Mouse (Mus musculus): ENCODE results near the gene Lpar1.
"Not testable (repeated sequence)": the region's sequence is repeated elsewhere in the genome, so short reads cannot be mapped to it uniquely, and the experiment has no call there.

Gene Lpar1

DNA sequence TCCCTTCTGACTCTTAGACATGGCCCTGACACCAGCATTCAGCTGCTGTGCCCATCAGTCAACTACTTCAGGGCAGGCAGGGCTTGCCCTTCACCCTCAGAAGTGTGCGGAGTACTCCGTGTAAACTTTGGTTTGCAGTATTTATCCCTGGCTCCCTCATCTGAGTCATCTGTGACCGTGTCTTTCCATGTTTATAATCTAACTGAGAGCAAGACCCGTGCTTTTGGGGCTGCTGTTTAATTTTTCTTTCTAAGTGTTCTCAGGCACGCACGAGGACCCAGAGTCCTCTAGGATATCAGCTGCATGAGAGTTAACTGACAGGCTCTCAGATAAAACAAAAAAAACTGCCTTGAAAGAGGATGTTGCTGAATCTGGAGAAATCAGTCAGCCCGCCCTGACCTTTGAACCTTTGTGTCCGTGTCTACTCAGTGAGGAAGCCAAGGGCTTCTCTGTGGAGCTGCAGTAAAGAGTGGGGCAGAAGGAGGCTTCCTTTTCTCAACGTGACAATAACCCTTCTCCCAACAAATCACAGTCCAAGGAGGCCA lies 7.7 kb downstream of the Lpar1 start:
- DNase-seq: peak; percentile 68

DNA sequence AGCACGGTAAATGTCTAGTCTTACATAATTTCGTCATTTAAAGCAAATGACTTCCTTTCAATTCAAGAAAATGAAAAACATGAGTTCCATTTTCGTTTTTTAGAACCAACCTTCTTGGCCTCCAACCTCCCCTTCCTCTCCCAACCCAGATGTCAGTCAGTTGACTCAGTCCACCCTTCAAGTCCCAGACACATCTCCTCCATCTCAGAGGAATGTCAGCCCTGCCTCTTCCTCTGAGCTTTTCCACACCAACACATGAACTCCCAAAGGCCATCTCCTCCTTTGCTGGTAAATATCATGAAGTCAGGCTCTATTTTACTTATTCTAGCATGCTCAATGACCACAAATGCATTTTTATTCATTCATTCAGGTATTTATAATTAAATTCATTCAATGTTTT lies 10.5 kb downstream of the Lpar1 start:
- no peak for DNase-seq

DNA sequence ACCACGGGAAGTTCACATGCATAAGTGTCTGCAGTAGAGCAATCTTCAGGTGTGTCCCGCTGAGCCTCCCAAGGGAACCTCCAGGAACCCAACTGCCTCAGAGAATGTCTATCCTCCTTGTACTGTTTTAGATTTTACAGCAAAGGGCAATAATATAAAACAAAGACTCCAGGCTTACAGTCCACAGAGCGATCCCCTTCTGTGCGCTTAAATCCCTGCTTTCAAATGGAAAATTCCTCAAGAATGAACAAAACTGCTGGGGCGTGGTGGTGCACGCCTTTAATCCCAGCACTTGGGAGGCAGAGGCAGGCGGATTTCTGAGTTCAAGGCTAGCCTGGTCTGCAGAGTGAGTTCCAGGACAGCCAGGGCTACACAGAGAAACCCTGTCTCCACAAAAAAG lies 11.0 kb downstream of the Lpar1 start:
- DNase-seq: not testable (repeated sequence)

DNA sequence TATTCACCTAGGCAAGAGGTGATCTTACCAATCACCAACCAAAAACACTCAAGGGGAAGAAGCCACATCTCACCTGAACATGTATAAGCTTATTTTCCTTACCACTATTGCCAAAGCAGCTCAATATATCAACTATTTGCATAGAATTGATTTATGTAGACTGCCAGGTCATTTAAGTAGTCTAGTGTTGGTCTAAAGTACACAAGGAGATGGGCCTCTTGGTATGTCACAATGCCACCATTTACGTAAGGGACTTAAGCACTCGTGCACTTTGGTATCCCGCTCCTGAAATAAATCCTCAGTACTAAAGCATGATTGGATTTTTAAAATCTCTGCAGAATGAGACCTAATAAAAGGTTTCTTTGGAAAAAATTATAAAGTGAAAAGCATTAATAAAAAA lies 12.9 kb downstream of the Lpar1 start:
- no peak for DNase-seq

DNA sequence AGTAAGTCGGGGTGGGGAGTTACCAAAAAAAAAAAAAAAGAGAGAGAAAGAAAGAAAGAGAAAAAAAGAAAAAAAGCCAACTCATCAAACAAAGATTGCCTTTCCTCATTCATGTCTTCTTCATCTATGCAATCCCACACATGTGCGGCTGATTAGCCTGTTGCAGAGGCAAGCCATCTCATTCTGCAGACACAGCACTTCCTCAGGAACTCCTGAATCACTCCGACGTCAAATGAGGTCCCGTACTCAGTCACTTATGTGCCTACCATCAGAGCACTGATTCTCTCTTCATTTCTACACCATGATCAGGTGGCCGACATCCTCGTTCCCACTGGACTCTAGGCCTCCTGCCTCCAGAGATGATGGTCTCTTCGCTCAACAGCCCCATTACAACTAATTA lies 13.3 kb downstream of the Lpar1 start:
- no peak for DNase-seq

DNA sequence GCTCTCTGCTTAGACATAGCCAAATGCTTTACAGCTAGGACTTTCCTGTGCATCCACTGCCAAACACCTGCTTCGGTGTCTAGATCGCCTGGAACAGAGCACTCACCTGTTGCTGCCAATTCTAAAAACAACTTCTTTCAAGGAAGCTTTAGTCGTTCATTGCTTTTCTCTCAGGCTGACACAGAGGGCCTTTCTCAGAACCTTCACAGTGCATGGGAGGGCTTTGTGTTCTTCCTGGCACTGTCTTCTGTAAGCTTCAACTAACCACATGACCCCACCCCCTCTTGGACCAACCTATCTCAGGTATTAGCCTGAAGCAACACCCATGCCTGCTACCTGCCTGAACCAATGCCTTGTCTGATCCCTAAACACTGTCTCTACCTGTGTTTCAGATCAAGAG lies 15.0 kb downstream of the Lpar1 start:
- DNase-seq: no peak

DNA sequence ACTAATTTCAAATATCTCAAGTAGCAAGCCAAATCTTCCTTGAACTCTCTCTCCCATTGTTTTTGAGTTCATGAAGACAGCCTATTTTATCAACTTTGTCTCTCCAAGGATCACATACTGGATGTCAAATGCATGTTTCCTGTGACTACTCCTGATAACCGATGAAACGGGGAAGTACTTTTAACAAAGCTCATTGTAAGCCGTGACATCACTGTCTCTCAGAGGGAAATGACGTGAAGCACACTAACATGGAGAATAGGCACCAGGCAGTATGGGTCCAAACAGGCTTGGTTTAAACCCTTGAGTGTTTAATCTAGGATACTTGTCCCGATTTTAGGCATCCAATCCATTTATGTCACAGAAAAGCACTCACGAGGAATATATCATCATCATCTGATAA lies 17.9 kb downstream of the Lpar1 start:
- DNase-seq: no peak

DNA sequence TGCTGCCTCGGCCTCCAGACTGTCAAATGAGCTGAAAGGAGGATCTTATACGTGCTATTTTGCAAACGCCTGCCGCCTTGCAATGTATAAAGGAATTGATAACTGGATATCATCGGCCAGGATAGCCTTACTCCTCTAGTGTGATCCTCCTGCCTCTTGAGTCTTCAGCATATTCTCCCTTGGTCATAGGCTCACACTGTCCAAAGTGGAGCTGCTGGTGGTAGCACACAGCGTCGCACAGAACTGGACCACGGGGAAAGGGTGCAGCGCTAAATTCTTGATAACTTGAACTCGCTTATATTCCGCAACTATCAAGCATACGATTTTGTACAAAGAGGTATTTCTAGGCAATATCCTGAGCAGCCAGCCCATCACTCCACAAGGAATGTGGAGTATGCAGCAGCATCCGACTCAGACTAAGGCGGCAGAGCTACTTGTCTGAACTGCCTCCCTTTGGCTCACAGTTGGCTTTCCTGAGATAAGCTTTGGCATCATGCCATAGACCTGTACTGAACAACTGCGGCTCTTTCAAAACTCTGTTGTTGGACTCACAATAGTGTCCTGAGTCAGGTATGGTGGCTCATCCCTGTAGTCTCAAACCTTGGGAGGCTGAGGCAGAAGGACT lies 18.9 kb downstream of the Lpar1 start:
- peak; percentile 11 for DNase-seq

DNA sequence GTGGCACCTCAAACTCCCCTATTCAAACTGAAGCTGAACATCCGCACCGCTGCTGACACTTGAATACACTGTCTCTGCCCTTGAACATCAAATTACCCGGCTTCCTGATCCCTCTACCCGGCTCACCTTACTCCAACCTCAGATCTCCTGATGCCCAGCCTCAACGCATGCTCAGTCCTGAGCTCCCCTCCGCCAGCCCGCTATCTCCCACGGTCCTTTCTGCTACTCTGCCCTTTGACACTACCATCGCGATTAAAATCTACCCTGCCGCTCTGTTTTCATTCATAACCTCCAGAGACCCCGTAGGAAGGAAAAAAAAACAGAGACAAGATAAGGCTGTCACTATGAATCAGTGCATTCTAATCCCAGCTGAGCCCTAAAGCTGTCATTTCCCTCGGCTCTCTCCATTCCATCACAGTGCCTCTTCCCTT lies 19.5 kb downstream of the Lpar1 start:
- DNase-seq: no peak

DNA sequence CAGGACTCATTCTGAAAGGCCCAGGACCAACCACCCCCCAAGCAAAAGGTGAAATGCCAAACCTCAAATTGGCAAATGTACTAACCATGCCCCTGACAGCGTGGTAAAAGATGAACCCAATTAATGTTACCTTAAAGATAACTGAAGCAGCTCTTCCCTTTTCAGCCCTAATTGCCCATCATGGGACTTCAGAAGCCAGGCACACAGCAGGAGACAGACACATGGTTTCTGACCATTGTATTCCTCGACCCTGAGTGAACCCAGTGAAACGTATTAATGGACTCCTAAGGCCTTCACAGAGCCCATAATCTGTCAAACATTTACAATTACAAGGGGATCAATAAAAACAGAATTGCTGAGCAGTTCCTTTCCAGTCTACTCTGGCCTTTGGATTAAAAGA lies 20.2 kb downstream of the Lpar1 start:
- DNase-seq: no peak

DNA sequence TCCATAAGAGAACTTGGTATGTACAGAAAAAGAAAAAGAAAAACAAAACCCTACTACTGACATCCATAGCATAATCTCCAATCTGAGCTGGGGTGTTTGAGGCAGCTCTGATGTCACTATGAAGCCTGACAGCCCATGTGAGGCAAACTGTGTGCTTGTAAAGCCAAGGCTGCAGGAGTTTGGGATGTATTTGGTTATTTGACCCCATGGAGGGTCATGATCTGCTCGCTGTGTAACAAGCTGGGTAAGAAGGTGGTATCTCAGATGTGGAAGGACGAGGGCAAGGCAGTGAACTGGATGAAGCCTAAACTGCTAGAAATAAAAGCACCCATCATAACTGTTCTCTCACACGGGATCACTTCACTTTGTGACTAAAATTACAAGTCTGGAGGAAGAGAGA lies 21.4 kb downstream of the Lpar1 start:
- DNase-seq: no peak

DNA sequence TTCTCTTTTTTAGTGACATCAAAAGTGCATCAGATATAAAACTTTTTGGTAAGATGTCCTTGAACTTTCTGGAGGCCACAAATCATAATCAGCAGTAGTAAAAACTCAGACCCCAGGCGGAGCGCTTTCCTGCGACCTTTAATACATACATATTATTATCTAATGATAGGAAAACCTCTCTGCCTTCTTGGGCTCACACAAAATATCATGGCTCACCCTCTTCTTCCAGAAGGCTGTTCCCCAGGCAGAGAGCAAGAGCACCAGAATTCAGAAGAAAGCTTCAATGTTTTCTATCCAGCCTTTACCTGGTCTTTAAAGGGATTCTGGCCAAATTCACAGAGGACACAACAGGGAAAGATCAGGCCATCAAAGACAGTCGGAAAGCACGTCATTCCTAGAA lies 23.0 kb downstream of the Lpar1 start:
- DNase-seq: no peak

DNA sequence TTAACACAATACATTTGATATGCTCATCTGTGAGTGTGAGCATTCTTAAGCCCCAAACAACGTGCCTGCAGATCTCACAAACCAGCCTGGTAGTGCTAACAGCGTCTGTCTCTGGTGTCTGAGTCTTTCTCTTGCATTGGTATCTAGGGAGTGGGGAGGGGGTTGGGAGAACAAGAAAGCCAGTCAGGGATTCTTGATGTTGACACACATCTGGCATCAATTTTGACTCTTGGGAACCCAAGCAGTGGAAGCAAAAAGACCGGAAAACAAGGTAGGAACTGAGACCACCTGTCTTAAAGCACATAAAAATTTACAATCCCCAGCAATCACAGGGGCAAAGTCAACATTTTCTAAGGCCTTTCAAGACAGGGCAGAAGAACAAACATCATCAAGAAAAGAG lies 23.4 kb downstream of the Lpar1 start:
- DNase-seq: no peak

DNA sequence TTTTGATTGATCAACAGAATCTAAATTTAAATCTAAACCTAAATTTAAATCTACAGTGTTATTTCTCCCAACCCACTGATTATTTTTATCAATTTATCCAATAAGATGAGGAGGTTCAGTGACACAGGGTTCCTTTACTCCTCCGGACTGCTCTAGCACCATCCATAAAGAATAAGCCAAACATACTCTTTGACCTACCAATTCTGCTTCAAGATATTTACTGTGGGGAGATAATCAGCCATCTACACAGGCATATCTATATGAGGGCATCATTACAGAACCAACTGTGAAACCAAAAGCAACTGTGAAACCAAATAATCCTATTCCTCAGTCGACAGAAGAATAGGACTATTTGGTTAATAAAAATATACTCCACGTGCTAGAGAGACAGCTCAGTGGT lies 25.8 kb downstream of the Lpar1 start:
- no peak for DNase-seq

DNA sequence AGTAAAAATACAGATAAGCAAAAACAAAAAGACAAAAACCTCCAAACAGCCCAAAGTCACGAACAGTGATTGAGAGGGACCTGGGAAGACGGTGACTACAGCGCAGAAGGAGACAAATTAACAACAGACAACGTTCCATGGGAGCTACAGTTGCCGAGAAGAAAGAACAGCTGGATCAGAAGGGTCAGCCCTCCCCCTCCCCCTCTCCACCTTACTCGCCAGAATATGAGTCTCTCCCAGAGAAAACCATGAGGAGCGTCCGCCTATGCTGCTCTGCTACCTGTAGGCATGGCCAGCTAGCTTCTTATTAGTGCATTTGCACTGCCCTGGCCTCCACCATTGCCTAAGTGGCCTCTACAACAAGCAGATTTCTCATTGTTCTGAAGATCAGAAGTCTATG lies 32.6 kb downstream of the Lpar1 start:
- no peak for DNase-seq

DNA sequence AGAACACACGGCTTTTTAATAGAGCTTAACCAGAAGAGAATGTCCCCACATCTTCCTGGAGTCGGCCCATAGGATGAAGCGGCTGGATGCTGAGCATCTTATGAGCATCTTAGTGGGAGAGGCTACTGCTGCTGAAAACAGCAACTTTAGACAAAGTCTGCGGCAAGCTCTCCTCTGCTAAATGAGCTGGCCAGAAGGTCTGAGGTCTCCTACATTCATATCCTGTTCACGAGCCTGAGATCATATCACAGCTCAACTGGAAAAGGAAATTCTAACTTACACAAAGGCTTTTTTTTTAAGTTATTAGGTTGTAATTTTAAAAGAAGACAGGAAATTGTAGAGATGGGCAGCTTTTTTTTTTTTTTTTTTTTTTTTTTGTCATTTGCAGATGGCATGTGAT lies 33.2 kb downstream of the Lpar1 start:
- DNase-seq: no peak

DNA sequence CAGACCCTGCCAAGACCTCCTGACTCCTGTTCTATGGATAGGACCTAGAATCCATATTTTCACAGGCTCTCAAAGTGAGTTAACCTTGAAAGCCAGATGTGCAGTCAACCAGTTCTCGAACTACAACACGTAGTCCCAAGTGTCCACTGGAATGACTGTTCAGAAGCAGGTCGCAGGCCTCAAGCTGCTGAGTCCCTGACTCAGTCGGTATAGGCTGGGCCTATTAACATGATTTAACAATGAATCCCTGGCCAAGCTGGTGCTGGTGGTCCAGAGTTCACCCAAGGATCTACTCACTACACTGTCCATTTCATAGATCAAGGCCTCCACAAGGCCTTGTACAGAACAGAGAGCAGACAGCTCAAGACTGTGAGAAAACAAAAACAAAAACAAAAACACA lies 33.8 kb downstream of the Lpar1 start:
- DNase-seq: no peak

DNA sequence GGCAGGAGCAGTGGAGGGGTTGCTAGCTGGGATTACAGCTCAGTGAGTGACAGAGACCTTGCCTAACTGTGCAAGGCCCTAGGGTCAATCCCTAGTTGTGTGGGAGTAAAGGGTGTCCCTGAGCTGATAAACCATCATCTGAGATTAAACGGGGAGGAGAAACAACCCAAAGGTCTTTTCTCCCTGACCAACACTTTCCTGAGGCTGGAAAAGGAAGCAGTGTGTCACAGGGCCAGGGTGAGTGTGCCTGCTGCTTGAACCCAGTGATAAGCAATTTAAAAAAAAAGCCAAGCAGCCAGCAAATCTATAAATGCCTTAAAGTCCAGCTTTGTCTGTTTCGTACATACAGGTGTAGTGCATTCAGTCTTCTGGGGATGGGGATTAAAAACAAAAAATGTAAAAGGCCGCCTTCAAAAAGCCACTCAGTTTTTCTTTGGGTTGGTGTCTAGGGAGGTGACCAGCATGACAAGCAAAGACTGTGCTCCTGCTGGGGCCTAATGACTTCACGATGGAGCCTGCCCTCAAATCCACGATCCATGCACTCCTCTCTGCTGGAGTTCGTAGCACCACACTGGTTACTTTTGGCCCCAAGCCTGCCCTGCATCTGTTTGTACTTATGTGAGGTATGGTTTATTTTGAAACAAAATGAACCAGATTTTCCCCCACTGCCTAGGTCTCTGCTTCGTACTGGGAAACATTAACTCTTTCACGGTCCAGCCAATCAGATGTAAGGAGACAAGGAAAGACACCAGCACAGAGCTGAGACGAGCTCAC lies 35.3 kb downstream of the Lpar1 start:
- no peak for DNase-seq

DNA sequence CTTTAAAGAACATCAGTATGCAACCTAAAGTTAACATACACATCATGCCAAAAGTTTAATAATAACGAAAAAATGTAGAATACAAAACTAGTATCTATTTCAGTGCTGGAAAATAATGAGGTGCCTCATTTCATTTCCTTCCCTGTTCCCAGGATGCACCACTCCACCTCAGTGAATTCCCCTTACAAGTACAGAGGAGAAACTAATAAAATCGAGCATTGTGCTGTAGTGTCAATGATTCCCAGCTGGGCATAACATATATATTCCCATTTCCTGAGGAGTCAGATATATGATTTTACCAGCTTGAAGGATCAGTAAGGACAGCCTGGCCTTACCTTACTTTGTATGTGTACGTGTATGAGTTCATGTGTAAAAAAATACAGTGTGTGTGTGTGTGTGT lies 36.9 kb downstream of the Lpar1 start:
- DNase-seq: no peak

DNA sequence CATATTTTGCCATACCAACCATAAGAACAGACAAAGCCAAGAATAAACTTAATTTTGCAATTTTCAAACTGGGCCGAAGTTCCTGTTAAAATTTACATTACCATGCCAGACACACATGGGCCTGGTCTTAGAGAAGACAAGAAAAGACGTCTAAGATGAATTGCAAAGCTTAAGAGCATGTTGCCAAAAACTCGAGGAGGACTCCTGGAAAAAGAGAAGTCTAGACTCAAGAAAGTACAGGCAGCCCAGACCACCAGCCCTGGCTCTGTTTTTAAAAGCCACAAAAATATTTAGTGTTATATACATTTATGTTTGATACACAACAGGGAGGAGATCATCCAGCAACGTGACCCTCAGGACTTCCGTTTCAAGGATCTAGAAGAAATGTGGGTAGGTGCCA lies 37.5 kb downstream of the Lpar1 start:
- no peak for DNase-seq

DNA sequence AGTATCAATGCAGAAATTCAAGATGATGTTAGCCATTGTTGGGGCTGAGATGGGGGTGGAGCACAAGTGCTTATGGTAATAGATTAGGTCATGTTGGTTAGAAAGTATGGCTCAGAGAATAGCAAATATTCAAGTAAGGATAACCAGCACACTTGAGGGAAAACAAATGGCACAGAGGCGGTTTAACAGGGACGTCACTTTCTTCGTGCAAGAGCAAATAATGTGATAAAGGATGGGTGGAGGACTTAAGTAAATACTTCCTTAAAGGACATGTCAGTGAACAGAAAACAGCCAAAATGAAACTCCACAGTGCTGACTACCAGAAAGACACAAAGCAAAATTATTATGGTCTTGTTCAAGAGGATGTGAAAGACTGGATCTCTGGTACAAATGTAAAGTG lies 42.1 kb downstream of the Lpar1 start:
- no peak for DNase-seq

DNA sequence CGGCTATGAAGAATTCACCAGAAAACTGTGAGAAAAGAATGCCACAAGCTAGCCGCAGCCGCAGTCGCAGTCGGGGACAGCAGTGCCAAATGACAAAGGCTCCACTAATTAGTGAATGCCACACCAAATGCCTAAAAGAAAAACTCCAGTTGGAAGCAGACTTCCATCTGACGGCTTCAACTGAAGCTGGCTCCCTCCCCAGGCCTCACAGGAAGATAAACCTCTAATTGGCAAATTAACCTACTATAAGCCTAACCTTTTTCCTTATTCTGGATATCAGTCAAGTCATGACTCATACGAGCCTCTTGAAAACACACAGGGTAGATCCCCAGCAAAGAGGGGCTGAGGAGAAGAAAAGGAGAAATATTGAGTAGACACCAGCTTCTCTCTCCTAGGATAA lies 44.9 kb downstream of the Lpar1 start:
- no peak for DNase-seq

DNA sequence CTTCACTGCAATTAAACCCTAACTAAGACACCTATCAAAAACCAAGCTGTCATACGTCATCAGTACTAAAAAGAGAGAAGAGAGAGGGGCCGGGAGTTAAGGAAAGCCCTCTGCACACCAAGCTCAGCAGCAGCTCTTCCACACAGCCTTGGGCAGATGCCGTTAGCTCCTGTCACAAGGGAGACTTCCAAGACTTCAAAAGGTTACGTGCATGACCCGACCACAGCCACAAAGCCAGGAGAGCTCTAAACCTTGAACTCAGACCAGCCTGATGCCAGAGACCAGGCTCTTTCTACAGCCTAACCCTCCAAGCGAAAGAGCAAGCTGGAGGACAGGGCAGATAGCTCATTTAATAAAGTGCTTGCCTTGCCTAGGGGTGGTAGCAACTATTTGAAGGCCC lies 46.2 kb downstream of the Lpar1 start:
- no peak for DNase-seq
